Mouse (Mus musculus): Measurements from ENCODE around the gene Larp4.
"Not testable (repeated sequence)": the region's sequence is repeated elsewhere in the genome, so short reads cannot be mapped to it uniquely, and the experiment has no call there.

Larp4 gene

DNA sequence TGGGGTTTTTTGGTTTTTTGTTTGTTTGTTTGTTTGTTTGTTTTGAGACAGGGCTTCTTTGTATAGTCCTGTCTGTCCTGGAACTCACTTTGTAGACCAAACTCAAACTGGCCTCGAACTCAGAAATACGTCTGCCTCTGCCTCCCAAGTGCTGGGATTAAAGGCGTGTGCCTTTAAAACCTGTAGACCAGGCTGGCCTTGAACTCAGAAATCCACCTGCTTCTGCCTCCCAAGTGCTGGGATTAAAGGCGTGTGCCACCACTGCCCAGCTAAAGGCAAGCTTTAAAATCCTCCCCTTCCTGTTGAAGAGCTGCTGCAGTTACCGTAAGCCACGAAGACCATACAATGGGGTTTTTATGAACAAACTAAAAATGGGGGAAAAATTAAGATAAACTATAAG is at the start of gene Larp4:
Larp4 (plus strand) TSS at position 301 of the 400 bp plus-strand sequence.
- in situ Hi-C loops (cut with MboI; ENCODE audit: low pct_unique_long_range_greater_than_20kb in 1 of 2, low sequenced_read_pairs in 2 of 2, unreplicated experiment in 1 of 2) = not testable (repeated sequence)

DNA sequence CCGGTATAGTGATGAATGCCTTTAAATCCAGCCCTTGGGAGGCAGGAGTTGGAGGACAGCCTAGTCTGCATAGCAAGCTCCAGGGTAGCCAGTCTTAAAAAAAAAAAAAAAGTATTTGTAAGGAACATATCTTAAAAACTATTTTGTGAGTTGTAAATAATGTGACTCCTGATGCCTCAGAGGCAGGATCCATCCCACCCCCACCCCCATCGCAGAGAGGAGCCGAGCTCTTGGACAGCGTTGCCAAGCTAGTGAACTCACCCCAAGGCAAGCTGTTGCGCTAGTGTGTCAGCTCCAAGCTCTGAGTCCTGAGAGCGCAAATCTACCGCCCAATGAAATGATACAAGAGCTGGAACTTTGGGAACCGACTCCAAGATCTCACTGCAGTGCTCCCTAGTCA is 38.6 kb upstream of the Larp4 start:
- in situ Hi-C loops (cut with MboI; ENCODE audit: low pct_unique_long_range_greater_than_20kb in 1 of 2, low sequenced_read_pairs in 2 of 2, unreplicated experiment in 1 of 2) = no loop called here

DNA sequence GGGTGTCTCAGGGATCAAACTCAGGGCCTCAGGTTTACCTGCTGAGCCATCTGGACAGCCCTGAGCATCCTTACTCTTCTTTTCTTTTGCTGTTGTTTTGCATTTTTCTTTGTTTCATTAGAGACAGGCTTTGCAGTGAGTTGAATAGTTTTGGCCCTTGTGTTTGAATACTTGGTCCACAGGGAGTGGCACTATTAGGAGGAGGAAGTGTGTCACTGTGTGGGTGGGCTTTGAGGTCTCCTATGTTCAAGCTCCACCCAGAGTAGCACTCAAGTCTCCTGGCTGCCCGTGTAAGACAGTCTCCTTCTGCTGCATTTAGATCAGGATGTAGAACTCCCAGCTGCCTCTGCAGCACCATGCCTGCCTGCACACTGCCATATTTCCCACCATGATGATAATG is 35.4 kb upstream of the Larp4 start:
- in situ Hi-C loops (cut with MboI; ENCODE audit: low pct_unique_long_range_greater_than_20kb in 1 of 2, low sequenced_read_pairs in 2 of 2, unreplicated experiment in 1 of 2) = no loop called here

DNA sequence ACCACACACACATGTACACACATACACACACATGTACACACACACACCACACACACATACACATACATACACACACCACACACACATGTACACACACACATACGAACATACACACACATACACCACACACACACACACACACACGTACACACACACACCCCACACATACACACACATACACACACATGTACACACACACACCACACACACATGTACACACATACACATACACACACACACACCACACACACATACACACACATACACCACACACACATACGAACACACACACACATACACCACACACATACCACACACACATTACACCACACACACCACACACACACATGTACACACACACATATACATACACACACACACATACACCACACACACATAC is 33.2 kb upstream of the Larp4 start:
- in situ Hi-C loops (cut with MboI; ENCODE audit: low pct_unique_long_range_greater_than_20kb in 1 of 2, low sequenced_read_pairs in 2 of 2, unreplicated experiment in 1 of 2) = no loop called here

GRCm38 (mm10) chr15:99937841-99938240 is 32.0 kb upstream of the Larp4 start:
- in situ Hi-C loops (cut with MboI; ENCODE audit: low pct_unique_long_range_greater_than_20kb in 1 of 2, low sequenced_read_pairs in 2 of 2, unreplicated experiment in 1 of 2) = no loop called here

GRCm38 (mm10) chr15:99940426-99940825 is 29.4 kb upstream of the Larp4 start:
- in situ Hi-C loops (cut with MboI; ENCODE audit: low pct_unique_long_range_greater_than_20kb in 1 of 2, low sequenced_read_pairs in 2 of 2, unreplicated experiment in 1 of 2) = no loop called here

GRCm38 (mm10) chr15:99940970-99941630 is 28.8 kb upstream of the Larp4 start:
- in situ Hi-C loops (cut with MboI; ENCODE audit: low pct_unique_long_range_greater_than_20kb in 1 of 2, low sequenced_read_pairs in 2 of 2, unreplicated experiment in 1 of 2) = no loop called here

- in situ Hi-C loops (cut with MboI; ENCODE audit: low pct_unique_long_range_greater_than_20kb in 1 of 2, low sequenced_read_pairs in 2 of 2, unreplicated experiment in 1 of 2) = no loop called here
These were observed 14.5 kb upstream of the Larp4 start for GRCm38 (mm10) chr15:99955324-99955723.

- in situ Hi-C loops (cut with MboI; ENCODE audit: low pct_unique_long_range_greater_than_20kb in 1 of 2, low sequenced_read_pairs in 2 of 2, unreplicated experiment in 1 of 2) = no loop called here
These were observed 4.6 kb upstream of the Larp4 start for GRCm38 (mm10) chr15:99965103-99965775.

- in situ Hi-C loops (cut with MboI; ENCODE audit: low pct_unique_long_range_greater_than_20kb in 1 of 2, low sequenced_read_pairs in 2 of 2, unreplicated experiment in 1 of 2) = no loop called here
These were observed 2.9 kb upstream of the Larp4 start, which contains the start of gene Fam186a for GRCm38 (mm10) chr15:99966961-99967360. Fam186a (minus strand) TSS chr15:99967061.

DNA sequence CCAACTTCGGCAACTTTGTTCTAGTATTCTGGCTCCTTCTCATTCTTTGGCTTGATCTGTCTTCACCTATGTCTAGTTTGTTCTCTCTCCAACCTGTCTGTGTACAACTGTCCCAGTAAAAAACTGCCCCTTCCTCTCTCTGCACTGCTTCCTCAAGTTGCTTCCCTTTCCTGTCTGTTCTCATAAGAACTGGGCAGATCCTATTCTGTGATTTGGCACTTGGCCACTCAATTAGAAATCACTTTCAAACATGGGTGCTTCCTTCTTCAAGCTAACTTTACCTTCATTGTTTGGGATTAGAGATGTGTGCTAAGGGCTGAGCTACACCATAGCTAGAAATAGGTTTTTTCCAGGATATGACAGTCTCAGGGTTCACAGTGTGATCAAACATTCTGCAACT is 741 bp downstream of the Larp4 start:
- in situ Hi-C loops (cut with MboI; ENCODE audit: low pct_unique_long_range_greater_than_20kb in 1 of 2, low sequenced_read_pairs in 2 of 2, unreplicated experiment in 1 of 2) = no loop called here

GRCm38 (mm10) chr15:99972361-99972988 is 2.6 kb downstream of the Larp4 start:
- in situ Hi-C loops (cut with MboI; ENCODE audit: low pct_unique_long_range_greater_than_20kb in 1 of 2, low sequenced_read_pairs in 2 of 2, unreplicated experiment in 1 of 2) = no loop called here

DNA sequence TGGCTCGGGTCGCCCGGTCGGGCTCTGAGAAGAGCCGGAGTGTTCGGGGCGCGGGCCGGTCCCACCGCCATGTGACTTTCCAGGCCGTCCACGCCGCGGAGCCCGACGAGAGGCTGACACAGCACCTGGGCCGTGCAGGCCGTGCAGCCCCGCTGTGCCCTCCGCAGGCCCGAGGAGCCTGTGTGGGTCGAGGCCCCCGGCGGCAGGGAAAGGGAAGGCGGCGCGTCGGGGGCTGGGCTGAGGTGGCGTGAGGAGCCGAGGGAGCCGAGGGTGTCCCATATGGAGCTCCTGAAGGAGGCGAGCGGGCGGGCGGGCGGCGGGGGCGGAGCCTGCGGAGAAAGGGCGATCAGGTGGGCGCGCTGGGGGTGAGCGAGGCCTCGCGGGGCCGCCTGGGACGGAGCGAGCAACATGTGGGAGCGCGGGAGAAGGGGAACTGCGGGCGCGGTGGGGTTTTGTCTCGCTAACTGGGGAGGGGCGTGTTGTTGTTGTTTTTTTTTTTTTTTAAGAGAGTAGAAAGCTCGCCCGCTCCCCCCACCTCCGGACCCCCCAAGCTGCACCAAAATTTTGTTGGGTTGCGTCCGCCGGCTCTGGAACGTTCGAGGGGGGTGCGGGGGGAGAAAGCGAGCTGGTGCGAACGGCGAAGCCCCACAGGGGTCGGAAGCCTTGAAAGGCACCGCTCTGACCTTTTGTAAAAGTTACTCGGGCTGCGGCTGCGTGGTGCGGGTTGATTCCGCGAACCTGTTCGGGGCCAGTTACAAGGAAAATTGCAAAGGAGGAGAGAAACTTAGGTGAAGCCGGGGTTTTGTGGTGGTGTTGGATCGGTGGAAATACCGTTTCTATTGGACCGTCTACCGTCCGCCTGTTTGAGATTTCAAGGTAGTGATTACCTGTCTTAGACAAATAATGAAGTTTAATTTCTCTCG is 3.4 kb downstream of the Larp4 start:
- in situ Hi-C loops (cut with MboI; ENCODE audit: low pct_unique_long_range_greater_than_20kb in 1 of 2, low sequenced_read_pairs in 2 of 2, unreplicated experiment in 1 of 2) = no loop called here

DNA sequence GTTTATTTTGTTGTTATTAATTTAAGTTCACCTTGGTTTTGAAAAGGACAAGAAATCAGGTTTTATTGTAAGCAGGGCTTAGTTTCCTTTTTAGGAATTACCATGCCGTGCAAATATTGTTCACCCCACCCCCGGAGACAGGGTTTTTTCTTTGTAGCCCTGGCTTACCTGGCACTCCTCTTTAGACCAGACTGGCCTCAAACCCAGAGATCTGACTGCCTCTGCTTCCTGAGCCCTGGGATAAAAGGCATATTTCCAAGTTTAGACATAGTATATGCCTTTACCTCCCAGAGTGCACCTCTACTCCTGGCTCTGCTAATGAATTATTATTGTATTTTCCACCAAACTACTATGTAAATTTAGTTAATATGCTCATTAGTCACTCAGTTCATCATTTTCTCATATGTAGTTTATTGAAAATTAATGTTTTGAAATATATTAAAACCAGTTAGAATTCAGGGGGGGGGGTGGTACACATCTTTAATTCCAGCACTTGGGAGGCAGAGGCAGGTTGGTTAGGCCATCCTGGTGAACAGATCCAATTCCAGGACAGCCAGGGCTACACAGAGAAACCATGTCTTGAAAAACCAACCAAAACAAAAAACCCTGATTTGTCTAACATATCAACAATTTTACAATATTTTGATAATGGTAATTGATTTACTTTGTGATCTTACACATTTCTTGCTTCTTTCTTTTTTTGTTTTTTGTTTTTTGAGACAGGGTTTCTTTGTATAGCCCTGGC is 4.8 kb downstream of the Larp4 start:
- in situ Hi-C loops (cut with MboI; ENCODE audit: low pct_unique_long_range_greater_than_20kb in 1 of 2, low sequenced_read_pairs in 2 of 2, unreplicated experiment in 1 of 2) = no loop called here

DNA sequence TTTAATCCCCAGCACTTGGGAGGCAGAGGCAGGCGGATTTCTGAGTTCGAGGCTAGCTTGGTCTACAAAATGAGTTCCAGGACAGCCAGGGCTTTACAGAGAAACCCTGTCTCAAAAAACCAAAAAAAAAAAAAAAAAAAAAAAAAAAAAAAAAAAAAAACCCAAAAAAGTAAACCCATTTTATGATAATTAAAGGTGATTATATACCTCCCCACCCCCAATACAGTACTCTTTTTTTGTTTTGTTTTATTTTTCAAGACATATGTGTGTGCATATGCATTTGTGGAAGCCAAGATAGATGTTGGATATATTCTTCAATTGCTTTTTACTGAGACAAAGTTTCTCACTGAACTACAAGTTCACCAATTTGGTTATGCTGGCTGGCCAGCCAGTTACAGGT is 6.3 kb downstream of the Larp4 start:
- in situ Hi-C loops (cut with MboI; ENCODE audit: low pct_unique_long_range_greater_than_20kb in 1 of 2, low sequenced_read_pairs in 2 of 2, unreplicated experiment in 1 of 2) = not testable (repeated sequence)

- in situ Hi-C loops (cut with MboI; ENCODE audit: low pct_unique_long_range_greater_than_20kb in 1 of 2, low sequenced_read_pairs in 2 of 2, unreplicated experiment in 1 of 2) = no loop called here
These were observed 9.4 kb downstream of the Larp4 start for GRCm38 (mm10) chr15:99979266-99979665.

DNA sequence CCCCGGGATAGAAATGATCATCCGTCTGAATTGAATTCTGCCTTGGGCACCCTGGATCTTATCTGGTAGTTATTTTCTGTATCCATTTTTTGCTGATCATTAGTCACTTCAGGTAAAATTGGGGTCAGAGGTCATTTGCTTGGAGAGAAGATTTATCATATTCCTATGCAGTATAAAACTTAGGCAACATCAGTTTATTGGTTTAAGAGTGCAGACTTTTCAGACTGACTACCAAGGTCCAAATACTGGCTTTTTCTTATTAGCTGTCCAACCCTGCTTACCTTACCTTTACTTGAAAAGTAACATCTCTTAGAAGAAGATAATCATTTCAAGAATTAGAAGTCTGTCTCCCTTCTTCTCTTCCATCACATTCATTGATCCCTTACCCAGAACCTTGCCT is 9.8 kb downstream of the Larp4 start:
- in situ Hi-C loops (cut with MboI; ENCODE audit: low pct_unique_long_range_greater_than_20kb in 1 of 2, low sequenced_read_pairs in 2 of 2, unreplicated experiment in 1 of 2) = no loop called here

DNA sequence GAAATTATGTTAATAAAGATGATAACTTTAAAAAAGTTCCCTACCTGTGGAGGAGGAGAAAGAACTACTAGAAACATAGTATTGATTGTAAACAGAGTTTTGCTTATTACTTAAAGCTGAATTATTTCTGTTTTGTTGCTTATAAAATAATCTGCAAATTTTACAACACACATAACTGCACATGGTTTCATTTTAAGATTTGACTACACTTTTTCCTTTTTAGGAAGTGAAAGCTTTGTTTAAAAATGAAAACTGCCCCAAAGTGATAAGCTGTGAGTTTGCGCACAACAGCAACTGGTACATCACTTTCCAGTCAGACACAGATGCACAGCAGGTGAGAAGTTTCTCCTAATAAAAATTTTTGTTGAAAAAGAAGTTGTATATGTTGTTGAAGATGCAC is 23.2 kb downstream of the Larp4 start:
- in situ Hi-C loops (cut with MboI; ENCODE audit: low pct_unique_long_range_greater_than_20kb in 1 of 2, low sequenced_read_pairs in 2 of 2, unreplicated experiment in 1 of 2) = no loop called here

Measured in mouse embryonic stem cell (cell line).